Mouse (Mus musculus): ENCODE results near the gene Mfsd11.
"Not testable (repeated sequence)": the region's sequence is repeated elsewhere in the genome, so short reads cannot be mapped to it uniquely, and the experiment has no call there.

DNA sequence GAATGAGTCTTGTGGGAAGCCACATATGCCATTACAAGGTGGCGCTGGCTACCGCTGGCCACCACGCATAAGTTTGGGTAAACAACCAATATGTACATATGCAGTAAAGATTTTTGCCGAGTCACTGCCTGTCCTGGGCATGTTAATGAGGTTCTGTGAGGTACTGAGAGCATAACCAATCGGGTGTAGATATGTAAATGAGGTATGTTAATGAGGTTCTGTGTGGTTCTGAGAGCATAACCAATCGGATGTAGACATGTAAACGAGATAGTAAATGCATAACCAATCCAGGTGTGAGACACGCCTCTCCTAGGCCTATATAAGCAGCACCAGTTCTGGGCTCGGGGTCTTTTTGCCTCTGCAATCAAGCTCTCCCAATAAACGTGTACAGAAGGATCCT lies 50.3 kb downstream of the Mfsd11 start:
- TF ChIP-seq POLR2A (IDR thresholded peaks at IDR 0.05; ENCODE audit: borderline replicate concordance, control insufficient read depth, low read depth, low read length); CTCF (IDR thresholded peaks at IDR 0.05; ENCODE audit: control insufficient read depth, insufficient read depth, low read length): not testable (repeated sequence)
